Mouse (Mus musculus) thymus, postnatal 10 days (tissue): ENCODE results near the gene Prim1.
"Not testable (repeated sequence)": the region's sequence is repeated elsewhere in the genome, so short reads cannot be mapped to it uniquely, and the experiment has no call there.

ENCODE experiments used
- DNase-seq, 2 experiments: peaks; one replicate each; pipeline ENCODE4 v3.0.0; 2021; ENCODE audit warnings: low spot score in 2 of 2

Gene Prim1

DNA sequence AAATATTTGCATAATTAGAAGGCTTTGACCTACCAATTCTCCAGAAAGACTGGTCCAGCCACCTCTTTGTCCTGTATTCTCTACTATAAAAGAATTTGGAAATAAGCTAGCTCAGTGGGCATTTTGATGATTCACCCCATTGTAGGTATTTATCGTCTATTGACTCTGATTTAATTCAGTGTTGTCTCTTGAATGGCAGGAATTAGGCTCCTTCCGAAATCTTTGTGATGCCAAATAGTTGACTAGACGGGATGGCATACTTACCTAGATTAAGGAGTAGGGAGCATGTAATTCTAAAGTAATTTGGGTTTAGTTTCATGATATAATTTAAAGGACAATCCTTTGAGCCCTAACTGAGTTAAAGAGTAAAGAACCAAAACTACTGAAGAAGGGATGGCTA, 23.0 kb downstream of the Prim1 start:
- no peak for DNase-seq

DNA sequence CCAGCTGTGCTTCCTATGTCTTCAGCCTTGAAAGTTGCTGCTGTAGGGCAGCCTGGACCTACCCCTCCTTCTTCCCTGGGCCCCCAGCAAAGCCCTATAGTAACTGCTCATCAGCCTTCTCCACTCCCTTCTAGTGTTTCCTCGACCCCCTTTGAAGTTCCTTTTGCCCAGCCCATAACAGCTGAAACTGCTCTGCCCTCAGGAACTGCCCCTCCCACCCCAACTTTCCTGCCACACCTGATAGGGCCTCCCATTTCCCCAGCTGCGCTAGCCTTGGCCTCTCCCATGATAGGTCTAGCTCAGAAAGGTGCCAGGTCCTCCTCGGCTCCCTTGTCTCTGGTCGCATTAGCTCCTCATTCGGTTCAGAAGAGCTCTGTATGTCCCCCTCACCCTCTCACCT, 24.2 kb downstream of the Prim1 start:
- peak; percentile 26 to 33 for DNase-seq

DNA sequence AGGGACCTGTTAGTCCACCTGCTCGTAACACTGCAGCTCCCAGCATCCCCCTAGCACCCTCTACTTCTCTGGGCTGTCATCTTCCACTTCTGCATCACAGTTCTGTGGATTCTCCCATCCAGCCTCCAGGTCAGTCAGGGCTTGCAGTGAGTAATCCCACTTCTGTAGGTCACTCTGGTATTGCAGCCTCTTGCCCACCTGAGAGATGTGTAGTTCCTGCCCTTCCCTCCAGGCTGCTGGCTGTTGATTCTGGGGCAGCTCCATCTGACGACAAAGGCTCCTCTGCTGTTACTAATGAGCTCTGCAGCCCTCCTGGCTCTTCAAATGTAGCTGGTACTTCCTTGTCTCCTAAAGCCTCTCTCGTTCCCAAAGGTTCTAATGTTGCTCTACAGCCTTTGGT, 24.9 kb downstream of the Prim1 start:
- DNase-seq: no peak

DNA sequence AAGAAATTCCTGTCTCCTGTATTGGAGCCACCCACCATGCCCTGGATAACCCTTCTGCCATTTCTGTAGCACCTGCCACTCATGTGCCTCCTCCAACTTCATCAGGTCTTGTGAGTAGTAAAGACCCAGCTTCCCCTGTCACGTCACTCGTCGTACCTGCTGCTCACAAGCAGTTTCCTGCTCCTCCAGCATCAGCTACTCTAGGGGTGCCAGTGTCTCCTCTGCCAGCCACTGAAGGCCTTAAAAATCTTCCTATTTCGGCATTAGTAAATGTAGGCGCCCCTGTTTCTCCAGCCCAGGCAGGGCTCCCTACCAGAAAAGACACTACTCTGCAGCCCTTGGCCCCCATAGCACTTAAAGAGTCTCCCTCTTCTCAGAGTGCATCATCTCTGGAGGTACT, 25.3 kb downstream of the Prim1 start:
- no peak for DNase-seq

DNA sequence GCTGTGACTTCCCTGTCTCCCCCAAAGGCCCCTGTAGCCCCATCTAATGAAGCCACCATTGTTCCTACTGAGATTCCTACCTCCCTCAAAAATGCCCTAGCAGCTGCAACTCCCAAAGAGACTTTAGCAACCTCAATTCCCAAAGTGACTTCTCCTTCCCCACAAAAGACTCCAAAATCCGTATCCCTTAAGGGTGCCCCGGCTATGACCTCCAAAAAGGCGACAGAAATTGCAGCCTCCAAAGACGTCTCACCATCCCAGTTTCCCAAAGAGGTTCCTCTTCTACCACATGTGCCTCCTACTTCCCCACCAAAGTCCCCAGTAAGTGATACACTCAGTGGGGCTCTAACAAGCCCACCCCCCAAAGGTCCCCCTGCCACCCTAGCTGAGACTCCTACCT, 26.7 kb downstream of the Prim1 start:
- no peak for DNase-seq

DNA sequence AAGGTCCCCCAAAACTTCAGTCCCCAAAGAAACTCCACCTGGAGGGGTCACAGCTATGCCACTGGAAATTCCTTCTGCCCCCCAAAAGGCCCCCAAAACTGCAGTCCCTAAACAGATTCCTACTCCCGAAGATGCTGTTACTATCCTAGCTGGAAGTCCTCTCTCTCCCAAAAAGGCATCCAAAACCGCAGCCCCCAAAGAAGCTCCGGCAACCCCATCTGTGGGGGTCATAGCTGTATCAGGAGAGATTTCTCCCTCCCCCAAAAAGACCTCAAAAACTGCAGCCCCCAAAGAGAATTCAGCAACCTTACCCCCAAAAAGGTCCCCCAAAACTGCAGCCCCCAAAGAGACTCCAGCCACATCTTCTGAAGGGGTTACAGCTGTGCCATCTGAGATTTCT, 27.5 kb downstream of the Prim1 start:
- DNase-seq: no peak

DNA sequence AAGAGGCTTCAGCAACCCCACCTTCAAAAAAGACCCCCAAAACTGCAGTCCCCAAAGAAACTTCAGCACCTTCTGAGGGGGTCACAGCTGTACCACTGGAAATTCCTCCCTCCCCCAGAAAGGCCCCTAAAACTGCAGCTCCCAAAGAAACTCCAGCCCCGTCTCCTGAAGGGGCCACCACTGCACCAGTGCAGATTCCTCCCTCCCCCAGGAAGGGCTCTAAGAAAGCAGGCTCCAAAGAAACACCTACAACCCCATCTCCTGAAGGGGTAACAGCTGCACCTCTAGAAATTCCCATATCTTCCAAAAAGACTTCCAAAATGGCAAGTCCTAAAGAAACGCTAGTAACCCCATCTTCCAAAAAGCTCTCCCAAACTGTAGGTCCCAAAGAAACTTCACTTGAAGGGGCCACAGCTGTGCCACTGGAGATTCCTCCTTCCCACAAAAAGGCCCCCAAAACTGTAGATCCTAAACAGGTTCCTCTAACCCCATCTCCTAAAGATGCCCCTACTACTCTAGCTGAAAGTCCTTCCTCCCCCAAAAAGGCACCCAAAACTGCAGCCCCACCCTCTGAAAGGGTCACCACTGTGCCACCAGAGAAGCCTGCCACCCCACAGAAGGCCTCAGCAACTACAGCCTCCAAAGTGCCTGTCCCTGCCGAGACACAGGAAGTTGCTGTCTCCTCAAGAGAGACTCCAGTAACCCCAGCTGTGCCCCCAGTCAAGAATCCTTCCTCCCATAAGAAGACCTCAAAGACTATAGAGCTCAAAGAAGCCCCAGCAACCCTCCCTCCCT, 28.3 kb downstream of the Prim1 start:
- peak; percentile 34 to 51 for DNase-seq

DNA sequence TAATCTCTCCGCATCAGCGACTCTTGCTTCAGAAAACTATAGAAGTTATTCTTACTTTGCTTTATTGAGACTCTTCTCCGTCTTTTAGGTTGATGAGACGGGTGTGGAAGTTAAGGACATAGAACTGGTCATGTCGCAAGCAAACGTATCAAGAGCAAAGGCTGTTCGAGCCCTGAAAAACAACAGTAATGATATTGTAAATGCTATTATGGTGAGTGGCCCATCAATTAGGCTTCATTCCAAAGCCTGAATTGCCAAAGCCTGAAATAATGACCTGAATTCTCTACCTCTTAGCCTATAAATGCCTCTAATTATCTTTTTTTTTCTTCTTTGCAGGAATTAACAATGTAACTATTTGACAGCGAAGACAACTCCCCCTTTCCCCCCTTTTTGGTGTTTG, 33.2 kb downstream of the Prim1 start:
- DNase-seq: no peak

DNA sequence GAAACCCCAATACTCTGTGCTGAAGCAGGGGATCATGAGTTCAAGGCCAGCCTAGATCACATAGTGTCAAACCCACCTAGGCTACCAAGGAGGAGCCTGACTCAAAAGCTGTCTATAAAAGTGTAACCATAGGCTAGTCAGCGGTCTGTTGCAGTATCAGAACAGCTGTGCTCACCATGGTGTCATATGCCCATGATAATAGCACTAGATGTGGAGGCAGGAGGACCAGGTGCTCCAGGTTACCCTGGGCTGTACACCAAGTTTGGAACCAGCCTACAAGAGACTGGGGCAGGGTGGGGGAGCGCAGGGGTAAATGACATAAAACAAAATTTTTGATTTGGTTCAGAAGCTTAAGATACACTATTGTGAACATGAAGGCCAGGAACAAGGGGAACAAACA, 34.8 kb downstream of the Prim1 start:
- no peak for DNase-seq

DNA sequence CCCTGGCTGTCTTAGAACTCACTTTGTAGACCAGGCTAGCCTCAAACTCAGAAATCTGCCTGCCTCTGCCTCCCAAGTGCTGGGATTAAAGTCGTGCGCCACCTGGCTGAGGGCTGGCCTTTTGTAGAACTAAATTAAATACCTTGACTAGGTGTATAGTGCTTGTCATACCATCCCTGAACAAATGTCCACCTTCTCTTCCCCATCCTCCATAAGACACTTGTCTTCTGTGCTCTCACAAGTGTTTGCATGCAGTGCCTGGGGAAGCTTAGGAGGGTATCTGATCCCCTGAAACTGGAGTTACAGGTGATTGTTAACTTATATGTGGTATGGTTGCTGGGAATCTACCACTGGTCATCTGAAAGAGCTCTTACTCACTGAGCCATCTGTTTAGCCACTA, 35.4 kb downstream of the Prim1 start:
- no peak for DNase-seq

DNA sequence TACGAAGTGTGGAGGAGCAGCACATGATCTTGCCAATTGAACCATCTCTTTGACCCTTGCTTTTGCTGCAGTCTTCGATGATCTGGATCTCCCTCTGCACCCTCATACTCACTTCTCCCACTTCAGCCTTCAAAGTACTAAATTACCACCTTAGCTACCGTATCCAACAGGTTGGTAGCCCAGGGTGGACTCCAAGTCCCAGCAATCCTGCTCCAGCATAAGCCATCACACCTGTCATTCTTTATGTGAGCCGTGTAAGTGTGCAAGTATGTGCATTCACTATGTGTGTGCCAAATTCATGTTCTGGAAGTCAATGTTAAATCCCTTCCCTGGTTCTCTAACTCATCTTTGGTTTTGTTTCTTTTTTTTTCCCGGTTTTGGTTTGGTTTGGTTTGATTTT, 36.6 kb downstream of the Prim1 start:
- DNase-seq: no peak

DNA sequence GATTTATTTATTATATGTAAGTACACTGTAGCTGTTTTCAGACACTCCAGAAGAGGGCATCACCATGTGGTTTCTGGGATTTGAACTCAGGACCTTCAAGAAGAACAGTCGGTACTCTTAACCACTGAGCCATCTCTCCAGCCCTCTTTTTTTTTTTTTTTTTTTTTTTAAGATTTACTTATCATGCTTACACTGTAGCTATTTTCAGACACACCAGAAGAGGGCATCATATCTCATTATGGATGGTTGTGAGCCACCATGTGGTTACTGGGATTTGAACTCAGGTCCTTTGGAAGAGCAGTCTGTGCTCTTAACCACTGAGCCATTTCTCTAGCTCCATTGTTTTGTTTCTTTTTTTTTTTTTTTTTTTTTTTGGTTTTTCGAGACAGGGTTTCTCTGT, 37.2 kb downstream of the Prim1 start:
- DNase-seq: not testable (repeated sequence)

DNA sequence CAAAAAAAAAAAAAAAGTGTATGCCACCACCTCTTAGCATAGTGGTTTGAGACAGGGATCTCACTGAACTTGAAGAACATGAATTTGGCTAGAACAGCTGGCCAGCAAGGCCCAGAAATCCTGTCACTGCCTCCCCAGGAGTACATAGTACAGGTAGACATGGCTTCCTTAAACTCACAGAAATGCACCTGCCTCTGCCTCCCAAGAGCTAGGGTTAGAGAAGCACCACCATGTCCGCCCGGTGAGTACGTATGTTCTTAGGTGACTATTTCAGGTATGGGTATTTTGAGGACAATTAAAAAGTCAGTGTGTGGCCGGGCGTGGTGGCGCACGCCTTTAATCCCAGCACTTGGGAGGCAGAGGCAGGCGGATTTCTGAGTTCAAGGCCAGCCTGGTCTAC, 38.0 kb downstream of the Prim1 start:
- DNase-seq: no peak

DNA sequence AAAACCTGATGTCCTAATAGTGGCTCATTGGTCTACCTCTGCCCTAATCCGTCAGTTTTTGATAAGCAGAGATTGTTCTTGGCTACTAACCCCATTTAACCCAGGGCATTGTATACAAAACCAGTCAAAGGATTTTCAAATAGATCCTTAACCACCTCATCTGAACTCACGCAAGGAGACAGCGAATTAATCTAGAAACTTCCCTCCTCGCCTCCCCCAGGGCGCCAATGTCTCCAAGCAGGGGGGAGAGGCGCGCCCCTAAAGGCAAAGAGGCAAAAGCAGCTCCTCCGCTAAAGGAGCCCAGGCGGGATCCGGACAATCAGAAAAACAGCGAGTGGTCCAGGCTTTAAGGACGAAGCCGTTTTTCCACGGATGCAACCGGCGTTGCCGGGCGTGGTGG, 43.2 kb downstream of the Prim1 start:
- no peak for DNase-seq

DNA sequence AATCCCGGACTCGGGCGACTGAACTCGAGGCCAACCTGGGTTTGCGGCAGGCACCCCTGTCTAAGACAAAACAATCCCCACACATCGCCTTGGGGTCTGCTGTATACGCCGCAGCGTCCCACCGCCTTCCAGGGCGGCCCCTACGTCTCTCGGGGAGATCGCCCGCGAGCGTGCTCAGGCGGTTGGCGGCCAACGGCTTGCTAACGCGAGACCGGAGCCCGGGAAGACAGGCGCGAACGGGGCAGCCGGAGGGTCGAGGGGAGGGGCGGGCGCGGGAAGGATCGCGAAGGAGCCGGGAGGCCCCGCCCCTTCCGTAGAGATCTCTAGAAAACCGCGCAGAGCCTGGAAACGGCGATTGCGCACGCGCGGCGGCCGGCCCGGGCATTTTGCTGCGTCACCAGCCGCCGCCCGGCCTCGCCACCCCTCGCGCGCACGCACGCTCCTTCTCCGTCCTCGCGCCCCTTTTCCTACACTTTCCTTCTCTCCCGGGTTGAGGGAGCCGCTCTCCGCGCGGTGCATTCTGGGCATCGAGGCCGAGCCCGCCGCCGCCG, 43.7 kb downstream of the Prim1 start, which contains the start of gene Ptges3:
Gene Ptges3, plus strand, starts transcription at position 354 of the 551 bp plus-strand sequence.
- DNase-seq: peak; percentile 92 to 98

DNA sequence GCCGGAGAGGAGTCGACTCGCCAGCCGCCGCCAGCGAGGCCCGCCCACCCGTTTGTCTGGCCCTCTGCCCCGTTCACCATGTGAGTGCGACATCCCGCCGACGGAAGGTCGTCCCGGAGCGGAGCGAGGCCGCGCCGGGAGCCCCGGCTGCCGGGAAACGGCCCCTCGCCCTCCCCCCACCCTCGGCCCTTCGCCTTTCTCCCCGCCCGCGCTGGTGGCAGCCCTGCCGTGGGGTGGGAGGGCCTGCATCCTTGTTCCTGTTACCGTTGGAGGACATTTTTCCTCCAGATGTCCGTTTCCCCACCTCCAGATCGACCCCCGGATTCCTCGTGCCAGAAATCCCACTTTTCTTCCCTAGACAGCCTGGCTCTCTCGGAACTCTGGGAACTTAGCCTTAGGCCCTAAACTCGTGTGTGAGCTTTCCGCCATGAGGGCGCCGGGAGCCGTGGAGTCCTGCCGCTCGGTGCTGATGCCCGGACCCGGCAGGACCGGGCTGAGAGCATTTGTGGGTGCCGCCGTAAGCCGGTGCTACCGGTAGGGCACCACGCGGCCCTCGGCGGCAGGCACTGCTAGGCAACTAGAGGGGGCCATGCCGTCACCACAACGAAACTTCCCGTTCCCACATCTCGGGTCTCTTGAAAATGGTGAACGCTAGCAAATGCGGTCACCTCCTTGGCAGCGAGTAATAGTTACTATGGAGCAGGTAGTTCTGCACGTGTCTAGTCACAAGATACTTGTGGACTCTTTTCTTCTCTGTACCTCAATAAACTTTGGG, 44.4 kb downstream of the Prim1 start:
- DNase-seq: peak; percentile 63 to 67

DNA sequence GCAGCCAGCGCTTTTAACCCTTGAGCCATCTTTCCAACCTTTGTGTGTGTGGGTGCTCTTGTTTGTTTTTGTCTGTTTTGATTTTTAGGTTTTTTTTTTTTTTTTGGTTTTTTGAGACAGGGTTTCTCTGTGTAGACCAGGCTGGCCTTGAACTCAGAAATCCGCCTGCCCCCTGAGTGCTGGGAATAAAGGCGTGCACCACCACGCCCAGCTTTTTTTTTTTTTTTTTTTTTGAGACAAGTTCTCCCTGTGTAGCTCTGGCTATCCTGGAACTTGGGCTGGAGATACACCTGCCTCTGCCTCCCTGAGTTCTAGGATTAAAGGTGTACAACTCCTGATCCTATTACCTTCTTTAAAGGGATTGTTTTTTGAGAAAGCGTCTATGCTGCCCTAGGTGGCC, 46.1 kb downstream of the Prim1 start:
- DNase-seq: no peak

DNA sequence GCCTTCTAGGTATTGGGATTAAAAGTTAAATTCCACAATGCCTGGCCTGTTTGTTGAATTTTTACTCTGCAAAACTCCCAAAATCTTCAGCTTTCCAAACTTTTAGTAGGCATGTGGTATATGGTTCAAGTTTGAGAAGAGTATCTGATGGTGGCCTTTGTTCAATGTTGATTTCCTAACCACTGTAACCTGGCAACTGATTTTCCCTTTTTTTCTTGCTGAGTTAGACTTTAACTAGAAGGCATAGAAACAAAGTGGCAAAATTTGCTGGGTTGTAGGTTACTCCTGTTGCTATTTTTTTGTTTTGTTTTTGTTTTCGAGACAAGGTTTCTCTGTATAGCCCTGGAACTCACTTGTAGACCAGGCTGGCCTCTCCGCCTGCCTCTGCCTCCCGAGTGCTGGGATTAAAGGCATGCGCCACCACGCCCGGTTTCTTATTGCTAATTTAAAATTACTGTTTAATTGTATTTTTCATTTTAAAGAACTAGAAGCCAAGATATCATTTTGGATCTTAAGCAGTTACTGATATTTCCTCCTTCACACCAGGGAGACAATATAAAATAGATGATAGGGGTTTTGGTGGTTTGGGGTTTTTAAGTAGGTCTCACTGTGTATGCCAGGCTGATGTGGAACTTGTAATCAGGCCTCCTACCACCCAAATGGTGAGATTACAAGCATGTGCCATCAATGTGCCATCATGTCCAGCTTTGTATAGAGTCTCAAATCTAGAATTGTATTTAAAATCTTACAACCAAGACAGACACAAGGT, 47.4 kb downstream of the Prim1 start:
- DNase-seq: no peak

DNA sequence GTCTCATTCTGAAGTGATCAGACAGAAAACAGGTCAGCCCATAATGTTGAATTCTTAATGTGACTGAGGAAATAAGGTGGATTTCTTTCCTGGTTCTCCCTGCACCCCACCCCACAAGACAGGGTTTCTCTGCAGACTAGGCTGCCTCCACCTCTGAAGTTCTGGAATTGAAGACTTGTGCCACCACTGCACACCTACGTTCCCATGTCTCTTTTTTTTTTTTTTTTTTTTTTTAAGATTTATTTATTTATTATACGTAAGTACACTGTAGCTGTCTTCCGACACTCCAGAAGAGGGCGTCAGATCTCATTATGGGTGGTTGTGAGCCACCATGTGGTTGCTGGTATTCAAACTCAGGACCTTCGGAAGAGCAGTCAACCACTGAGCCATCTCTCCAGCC, 51.1 kb downstream of the Prim1 start:
- no peak for DNase-seq

DNA sequence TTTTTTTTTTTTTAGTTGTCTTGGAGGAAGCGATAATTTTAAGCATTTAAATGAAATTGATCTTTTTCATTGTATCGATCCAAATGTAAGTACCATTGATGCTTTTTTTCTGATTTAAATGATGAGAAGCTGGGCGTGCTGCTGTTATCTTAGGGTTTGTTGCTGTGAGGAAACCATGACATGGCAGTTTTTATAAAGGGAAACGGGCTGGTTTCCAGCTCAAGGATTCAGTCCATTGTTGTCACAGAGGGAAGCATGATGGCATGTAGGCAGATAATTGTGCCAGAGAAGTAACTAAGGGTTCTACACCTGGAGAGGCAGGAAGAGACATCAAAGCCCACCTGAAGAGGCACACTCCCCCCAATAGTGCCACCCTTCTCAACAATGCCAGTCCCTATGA, 54.2 kb downstream of the Prim1 start:
- no peak for DNase-seq

DNA sequence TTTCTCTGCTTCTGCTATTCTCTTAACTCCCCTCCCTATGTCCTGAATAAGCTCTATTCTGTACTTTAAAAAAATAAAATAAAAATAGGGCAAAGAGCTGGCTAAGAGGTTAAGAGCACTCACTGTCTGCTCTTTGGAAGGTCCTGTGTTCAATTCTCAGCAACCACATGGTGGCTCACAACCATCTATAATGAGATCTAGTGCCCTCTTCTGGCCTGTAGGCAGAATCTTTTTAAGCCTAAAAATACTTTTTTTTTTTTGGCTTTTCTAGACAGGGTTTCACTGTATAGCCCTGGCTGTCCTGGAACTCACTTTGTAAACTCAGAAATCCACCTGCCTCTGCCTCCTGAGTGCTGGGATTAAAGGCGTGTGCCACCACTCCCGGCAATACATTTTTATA, 55.5 kb downstream of the Prim1 start:
- not testable (repeated sequence) for DNase-seq

DNA sequence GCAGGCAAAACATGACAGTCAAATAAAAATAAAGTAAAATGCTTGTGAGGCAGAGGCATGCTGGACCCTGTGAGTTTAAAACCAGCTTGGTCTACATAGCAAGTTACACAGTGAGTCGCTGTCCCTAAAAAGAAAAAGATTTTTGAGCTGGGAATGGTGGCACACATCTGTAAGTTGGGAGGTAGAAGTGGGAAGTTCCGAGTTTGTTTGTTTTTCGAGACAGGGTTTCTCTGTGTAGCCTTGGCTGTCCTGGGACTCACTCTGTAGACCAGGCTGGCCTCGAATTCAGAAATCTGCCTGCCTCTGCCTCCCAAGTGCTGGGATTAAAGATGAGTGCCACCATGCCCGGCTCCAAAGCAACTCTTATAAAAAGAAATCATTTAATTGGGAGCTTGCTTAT, 63.3 kb downstream of the Prim1 start:
- not testable (repeated sequence) for DNase-seq
